Mouse (Mus musculus) CD8-positive naive resting alpha-beta T cell, adult 2 months (primary cell): ENCODE results near the gene Fbxo11.
A peak's percentile ranks its signal among the peaks of the same experiment; 100 is the strongest.

Source experiments
- DNase-seq, 2 experiments: peaks; one replicate each; pipeline ENCODE4 v3.0.0; 2022; ENCODE audit warnings: low read depth in 2 of 2, low spot score in 2 of 2

Fbxo11 gene

GRCm38 (mm10) chr17:88065031-88065800, at the start of gene Fbxo11:
Gene Fbxo11, minus strand, starts transcription at chr17:88065291.
- peak; percentile 43 to 44 for DNase-seq

GRCm38 (mm10) chr17:88113883-88114229, 48.8 kb upstream of the Fbxo11 start:
- no peak for DNase-seq

- peak in 1 of 2 experiments; percentile 19 for DNase-seq
Observed at GRCm38 (mm10) chr17:88113015-88113882, 48.2 kb upstream of the Fbxo11 start.

GRCm38 (mm10) chr17:88111865-88112645, 47.0 kb upstream of the Fbxo11 start:
- peak; percentile 3 to 16 for DNase-seq

GRCm38 (mm10) chr17:88111081-88111796, 46.1 kb upstream of the Fbxo11 start:
- no peak for DNase-seq

GRCm38 (mm10) chr17:88107708-88108107, 42.6 kb upstream of the Fbxo11 start:
- DNase-seq, result no peak

GRCm38 (mm10) chr17:88106365-88106764, 41.3 kb upstream of the Fbxo11 start:
- no peak for DNase-seq

GRCm38 (mm10) chr17:88102597-88102996, 37.5 kb upstream of the Fbxo11 start:
- DNase-seq, result no peak

- DNase-seq, result no peak
Observed at GRCm38 (mm10) chr17:88098181-88098852, 33.2 kb upstream of the Fbxo11 start.

- no peak for DNase-seq
Observed at GRCm38 (mm10) chr17:88097543-88097942, 32.5 kb upstream of the Fbxo11 start.

- no peak for DNase-seq
Observed at GRCm38 (mm10) chr17:88096809-88097399, 31.8 kb upstream of the Fbxo11 start.

- no peak for DNase-seq
Observed at GRCm38 (mm10) chr17:88095517-88096198, 30.6 kb upstream of the Fbxo11 start.

- no peak for DNase-seq
Observed at GRCm38 (mm10) chr17:88094327-88094726, 29.2 kb upstream of the Fbxo11 start.

GRCm38 (mm10) chr17:88093798-88094197, 28.7 kb upstream of the Fbxo11 start:
- DNase-seq, result no peak

- DNase-seq, result peak in 1 of 2 experiments; percentile 0
Observed at GRCm38 (mm10) chr17:88085976-88086375, 20.9 kb upstream of the Fbxo11 start.

GRCm38 (mm10) chr17:88081446-88081845, 16.4 kb upstream of the Fbxo11 start:
- no peak for DNase-seq

- no peak for DNase-seq
Observed at GRCm38 (mm10) chr17:88079771-88080170, 14.7 kb upstream of the Fbxo11 start.

GRCm38 (mm10) chr17:88072047-88072446, 7.0 kb upstream of the Fbxo11 start:
- DNase-seq, result no peak

GRCm38 (mm10) chr17:88068024-88068719, 3.1 kb upstream of the Fbxo11 start:
- no peak for DNase-seq
